Mouse (Mus musculus) cerebellum, adult 11 months (tissue): ENCODE measurements around the gene Acacb.

Source experiments
- DNase-seq: peaks from one replicate; pipeline ENCODE4 v3.0.0; 2022

The Acacb gene

GRCm38 (mm10) chr5:114275339-114275738 lies 129.0 kb downstream of the Acacb start:
- DNase-seq: no peak

GRCm38 (mm10) chr5:114275991-114276390 lies 129.7 kb downstream of the Acacb start:
- DNase-seq: no peak

DNA sequence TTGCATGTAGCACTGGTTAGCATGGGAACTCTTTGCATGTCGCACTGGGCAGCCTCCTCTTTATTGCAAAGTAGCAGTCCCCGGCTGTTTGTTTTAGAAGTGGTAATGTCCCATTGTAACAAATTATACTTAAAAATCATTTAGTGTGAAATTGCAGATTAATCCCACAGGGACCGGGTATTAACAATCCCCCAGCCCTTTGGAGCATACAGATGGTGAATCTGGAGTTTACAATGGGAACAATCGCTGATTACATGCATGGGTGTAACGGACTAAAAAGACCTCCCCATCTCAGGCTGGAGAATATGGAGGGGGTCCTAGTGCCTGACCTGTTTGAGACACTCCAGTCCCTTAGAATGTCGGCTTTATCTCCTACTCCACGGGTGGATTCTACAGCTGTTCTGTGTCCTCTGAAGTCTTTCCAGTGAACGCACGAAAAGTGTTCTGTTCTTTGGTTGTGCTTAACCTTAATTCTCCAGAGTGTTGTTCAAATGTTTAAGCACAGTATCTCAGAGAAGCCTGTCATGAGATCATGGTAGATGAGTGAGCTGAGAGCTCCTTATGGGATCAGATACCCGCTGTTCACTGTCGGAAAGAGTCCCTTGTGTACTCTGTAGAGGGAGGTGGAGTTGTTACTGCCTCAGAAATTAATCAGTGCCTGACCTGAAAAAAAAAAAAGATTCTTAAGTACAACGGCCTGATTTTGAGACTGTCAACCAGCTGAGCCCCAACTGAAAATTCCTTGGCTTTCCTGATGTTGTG lies 133.2 kb downstream of the Acacb start:
- no peak for DNase-seq

DNA sequence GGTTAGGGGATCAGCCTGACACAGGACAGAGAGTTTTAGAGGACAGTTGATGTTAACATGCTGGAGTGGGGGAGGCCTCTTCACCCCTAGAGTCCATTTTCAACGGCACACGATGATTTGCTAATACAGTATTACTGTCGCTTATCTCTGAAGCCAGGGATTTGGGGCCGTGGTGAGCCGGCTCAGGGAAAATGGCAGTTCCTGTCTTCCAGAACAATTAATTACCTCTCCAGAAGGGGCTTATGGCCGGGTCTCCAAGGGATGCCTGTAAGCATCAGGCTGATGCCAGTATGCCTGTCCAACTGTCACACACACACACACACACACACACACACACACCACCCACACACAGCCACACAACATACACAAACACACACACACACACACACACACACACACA lies 136.0 kb downstream of the Acacb start:
- no peak for DNase-seq

DNA sequence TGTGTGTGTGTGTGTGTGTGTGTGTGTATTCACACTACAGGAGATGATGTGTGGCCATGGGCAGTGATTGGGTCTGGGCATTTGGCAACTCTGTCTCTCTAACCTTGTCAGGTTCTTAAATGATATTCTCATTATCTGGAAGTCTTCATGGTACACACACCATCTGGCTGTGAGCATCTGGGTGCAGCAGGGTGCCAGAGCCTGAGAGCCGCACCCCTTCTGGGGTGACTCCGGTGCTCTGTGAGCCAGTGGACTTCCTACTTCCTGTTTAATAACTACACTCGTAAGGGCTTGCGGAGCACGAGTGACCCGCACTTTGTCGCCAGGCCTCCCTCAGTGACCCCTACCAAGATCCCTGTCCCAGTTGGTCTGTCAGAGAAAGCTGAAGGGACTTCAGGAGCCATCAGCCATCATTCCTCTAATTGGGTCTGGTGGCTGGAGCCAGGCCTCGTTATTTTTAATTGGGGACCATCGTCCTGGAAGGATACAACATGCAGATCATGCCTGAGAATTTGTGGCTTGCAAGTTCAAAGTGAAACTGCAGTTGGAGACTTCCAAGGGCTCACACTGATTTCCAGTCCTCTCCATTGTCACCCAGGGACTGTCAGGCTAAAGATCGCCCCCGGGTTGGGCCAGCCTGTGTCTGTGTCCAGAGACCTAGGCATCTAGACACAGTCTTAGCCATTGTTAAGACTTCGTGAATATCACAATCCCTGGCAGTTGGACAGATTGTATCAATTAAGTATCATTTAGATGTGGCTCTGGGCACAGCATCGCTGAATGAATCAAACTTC lies 138.5 kb downstream of the Acacb start:
- DNase-seq: no peak

DNA sequence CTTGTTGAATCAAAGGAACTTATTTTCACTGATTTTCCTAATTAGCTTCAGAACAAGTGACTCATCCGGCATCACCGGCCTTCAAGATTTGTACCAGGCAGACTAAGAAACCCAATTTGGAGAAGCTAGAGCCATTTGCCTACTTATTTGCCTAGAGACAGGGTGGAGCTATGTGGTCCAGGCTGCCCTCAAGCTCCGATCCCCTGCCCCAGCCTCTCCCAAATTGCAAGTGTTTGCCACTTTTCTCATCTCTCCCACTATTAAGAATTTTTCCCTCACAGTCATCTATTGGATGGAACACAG lies 139.0 kb downstream of the Acacb start:
- DNase-seq: no peak

- DNase-seq: no peak
Measured at GRCm38 (mm10) chr5:114286102-114286501, 139.8 kb downstream of the Acacb start.

DNA sequence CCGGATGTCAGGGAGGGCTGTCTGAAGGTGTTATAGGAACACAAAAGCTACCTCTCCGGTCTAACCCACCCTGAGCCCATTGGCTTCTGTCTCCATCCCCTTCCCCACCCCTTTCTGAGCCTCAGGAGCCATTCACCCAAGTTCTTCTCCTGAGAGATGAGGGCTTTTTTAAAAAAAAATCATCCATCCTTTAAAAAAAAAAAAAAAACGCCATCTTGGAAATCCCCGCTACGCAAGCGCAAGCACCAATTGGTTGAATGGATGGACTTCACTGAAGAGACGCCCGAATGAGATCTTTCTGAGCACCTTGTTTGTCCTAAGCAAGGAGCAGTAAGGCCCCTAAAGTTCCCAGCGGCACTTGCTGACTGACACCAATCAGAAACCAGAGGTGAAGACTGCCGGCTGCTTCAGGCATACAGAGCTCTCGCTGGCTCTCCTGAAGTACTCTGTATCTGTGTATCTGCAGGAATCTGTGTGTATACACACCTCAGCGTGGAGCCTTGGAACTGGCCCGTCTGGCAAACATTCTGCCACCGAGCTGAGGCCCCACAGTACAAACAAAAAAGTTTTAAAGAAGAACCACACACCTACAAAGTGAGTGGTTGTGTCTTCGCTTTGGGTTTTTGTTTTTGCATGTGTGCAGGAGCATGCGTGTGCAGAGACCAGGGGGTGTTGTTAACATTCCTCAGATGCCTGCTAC lies 140.7 kb downstream of the Acacb start:
- no peak for DNase-seq

GRCm38 (mm10) chr5:114288396-114288795 lies 142.1 kb downstream of the Acacb start:
- no peak for DNase-seq

- no peak for DNase-seq
Measured at GRCm38 (mm10) chr5:114288874-114289273, 142.5 kb downstream of the Acacb start, which contains the start of gene Myo1h. Gene Myo1h, plus strand, starts transcription at chr5:114289166.

GRCm38 (mm10) chr5:114290004-114290403 lies 143.7 kb downstream of the Acacb start:
- no peak for DNase-seq

DNA sequence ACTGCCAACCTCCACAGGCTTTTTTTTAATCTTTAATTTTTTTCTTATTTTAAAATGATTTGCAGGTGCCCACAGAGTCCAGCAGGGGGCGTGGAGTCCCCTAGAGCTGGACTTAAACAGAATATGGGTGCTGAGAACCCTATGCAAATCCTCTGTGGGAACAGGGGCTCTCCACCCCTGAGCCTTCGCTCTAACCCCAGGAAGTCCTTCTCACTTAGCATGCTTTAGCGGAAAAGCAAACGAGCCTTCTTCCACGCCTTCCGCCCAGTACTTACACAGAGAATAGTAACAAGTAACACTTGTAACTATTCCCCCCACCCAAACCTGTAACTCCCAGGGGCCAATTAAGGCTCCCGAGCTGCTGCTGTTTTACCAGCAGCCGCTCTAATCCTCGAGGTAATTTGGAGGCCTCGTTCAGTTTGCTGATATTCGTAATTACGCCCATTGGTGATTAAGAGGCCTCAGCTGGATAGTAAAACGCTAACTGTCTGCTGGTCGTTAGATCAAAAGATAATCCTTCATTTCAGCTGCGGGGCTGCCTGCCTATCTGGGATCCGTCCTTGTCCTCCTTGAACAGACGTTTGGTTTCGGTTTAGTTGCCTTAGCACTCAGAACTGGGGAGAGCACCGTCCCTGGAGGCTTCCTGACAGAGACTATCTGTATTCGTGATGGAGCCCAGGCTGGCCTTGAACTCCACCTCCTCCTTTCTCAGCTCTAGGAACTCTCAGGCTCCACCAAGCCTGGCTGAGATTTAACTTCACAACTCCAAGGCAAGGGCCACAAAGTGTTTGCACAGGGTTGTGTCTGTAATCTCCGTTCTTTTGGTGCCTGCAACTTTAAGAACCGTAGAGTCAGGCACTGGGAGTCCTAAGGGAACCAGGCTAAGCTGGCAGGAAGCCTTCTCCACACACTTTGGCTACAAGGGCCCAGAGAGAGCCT lies 150.6 kb downstream of the Acacb start:
- DNase-seq: no peak

DNA sequence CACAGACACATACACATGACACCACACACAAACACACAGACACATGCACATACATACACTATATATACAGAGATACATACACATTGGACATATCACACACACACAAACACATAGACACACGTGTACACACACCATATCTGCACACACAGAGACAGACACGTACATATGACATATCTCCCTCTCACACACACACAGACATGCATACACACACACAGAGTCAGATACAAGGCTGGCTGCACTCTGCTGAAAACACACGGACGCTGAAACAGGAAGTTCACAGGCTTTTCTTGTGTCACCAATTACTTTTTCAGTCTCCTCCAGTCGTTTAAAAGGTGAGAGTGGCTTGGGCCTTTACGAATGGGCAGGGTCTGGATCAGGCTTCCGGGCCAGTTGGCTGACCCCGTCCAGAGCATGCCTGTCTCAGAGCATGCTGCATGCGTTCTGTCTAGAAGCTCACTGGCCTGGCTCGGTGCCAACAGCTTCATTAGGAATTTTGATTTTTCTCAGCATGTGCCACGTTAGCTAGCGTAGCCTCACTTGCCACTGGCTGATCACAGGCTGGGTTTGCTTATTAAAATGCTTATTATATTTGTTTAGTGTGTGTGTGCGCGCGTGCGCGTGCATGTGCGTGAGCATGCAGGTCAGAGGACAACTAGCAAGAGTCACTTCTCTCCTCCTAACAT lies 152.0 kb downstream of the Acacb start:
- peak; percentile 5 for DNase-seq

- DNase-seq: no peak
Measured at GRCm38 (mm10) chr5:114299156-114299855, 153.0 kb downstream of the Acacb start.

- DNase-seq: no peak
Measured at GRCm38 (mm10) chr5:114299883-114300610, 153.7 kb downstream of the Acacb start.
